Mouse (Mus musculus): ENCODE data around the gene Ptch2. TPM values are rescaled to one million over a fixed set of nuclear protein-coding genes. Genes with fewer than 3 reads are reported as not detected.

The Ptch2 gene
- polyA plus RNA-seq, 1 experiment from 2014 or later, result 3.5 TPM

DNA sequence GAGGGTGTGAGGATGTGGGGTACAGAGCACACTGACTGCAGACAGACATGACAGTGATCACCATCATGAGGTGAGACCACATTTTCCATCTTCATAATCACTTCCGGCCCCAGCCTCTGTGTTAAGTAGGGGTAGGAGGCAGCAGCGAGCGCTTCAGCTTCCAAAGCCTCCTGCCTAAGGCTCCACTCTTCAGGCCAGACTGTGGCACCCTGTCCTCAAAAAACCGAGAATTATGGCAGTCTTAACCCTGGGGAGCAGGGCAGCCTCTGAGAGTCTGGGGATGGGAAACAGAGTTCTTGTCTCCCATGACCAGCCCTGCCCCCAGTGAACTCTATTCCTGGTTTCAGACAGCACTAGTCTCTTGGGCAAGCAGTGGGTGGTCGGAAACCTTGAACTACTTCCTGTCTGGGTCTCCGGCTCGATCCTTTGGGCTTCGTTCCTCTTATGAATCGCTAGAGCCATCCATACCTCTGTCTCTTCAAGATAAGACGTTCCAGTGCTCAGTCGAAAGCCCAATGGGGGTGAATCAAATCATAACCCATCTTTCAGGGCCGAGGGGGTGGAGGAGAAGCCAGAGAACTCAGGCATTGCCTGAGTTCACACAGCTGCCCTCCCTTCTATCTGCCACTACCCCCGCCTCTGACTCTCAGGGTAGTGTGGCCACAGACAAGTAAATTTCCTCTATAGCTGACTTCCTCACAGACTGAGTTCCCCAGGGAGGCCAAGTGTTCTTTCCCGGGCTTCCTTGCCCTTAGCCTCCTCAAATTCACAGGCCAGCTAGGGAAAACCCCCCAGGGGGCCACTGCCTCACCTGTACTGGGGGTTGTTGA is 28.9 kb downstream of the Ptch2 start:
- peak overlapping the region; percentile 81 for H3K27ac ChIP-seq
- no peak for DNase-seq (ENCODE audit: low spot score)
- peaks cover 7% of the 10 kb centered on the region; the same call in 1 of the 2 replicates for H3K36me3 ChIP-seq
- no peak overlapping the region for H3K4me3 ChIP-seq
- peaks cover 1% of the 10 kb centered on the region for H3K27me3 ChIP-seq (ENCODE audit: insufficient read depth, poor library complexity, severe bottlenecking)
- H3K4me1 ChIP-seq, result peaks cover 26% of the 10 kb centered on the region
- WGBS, result 55% methylated on average over 14 of the region's 14 CpGs
- H3K9me3 ChIP-seq, result no peaks in the 10 kb centered on the region

DNA sequence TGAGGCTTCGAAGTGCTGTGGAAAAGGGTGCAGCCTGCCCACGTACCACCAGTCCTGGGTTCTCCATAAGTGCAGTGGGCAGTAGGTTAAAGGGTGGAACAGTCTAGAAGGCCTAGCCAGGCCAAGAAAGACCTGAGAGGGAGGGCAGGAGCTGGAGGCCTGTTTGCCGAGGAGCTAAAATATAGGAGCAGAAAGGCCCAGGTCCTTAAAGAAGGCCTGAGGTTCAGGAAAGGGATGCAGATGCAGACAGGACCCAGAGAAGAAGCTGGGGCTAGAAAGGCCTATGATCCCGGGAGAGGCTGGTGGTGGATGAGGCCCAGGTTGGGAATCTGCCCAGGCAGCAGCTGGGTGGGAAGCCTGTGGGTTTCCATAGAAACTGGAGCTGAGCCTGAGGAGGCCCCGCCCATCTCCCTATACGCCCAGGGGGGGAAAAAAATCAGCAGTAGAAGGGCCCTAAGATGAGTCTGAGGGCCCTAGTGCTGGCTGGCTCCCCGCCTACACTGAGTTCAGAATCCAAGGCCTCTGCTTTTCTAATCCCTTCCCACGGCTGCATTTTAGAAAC is 29.6 kb downstream of the Ptch2 start, which contains the start of gene Btbd19:
Gene Btbd19 (minus strand): TSS at position 378 of the 562 bp plus-strand sequence.
- H3K4me1 ChIP-seq, result peaks cover 26% of the 10 kb centered on the region
- H3K27ac ChIP-seq, result peak within 1 kb of the TSS; percentile 81
- no peak within 1 kb of the TSS for H3K4me3 ChIP-seq
- H3K36me3 ChIP-seq, result peaks cover 7% of the 10 kb centered on the region; the same call in 1 of the 2 replicates
- peaks cover 8% of the 10 kb centered on the region for H3K27me3 ChIP-seq (ENCODE audit: insufficient read depth, poor library complexity, severe bottlenecking)
- WGBS, result 38% methylated on average over 8 of the region's 8 CpGs
- no peak for DNase-seq (ENCODE audit: low spot score)
- no peaks in the 10 kb centered on the region for H3K9me3 ChIP-seq

DNA sequence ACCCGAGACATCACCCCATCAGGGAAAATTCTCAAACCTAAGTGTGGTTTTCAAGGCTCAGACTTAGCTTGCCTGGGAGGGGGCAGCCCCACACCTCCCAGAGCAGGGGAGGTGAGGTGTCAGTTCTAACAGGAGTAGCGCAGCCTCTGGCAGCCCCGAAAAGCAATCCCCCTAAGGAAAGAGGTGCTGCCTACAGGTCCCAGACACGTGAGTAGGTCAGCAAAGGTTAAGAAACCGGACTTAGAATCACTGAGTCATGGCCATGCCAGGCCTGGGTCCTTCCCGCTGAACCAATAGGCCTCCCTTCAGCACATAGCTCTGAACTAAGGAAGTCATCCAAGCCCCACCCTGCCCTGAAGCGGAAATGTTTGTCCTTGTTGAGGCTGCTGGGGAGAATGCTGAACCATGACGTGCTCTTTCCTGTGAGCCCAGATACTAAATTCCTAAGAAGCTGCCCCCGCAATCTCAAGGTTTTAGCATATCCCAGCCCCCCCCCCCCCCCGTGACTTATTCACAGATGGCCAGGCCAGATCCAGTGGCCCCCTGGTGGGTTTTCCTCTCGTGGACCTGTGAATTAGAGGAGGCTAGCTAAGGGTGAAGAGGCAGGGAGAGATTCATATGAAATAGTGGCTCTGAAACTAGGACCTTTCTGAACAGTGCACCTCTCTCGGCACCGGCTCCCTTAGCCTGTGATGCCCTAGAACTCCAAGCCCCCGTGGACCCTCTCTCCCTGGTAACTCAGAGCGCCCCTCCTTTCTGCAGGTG is 30.2 kb downstream of the Ptch2 start:
- Histone ChIP-seq H3K27ac (peak overlapping the region; percentile 81), H3K27me3 (ENCODE audit: insufficient read depth, poor library complexity, severe bottlenecking) (peaks cover 15% of the 10 kb centered on the region), H3K4me1 (peaks cover 26% of the 10 kb centered on the region), H3K4me3 (no peak overlapping the region), H3K36me3 (peaks cover 9% of the 10 kb centered on the region; the same call in 1 of the 2 replicates), H3K9me3 (no peaks in the 10 kb centered on the region)
- peak; percentile 88 for DNase-seq (ENCODE audit: low spot score)
- WGBS, result 42% methylated on average over 15 of the region's 15 CpGs

DNA sequence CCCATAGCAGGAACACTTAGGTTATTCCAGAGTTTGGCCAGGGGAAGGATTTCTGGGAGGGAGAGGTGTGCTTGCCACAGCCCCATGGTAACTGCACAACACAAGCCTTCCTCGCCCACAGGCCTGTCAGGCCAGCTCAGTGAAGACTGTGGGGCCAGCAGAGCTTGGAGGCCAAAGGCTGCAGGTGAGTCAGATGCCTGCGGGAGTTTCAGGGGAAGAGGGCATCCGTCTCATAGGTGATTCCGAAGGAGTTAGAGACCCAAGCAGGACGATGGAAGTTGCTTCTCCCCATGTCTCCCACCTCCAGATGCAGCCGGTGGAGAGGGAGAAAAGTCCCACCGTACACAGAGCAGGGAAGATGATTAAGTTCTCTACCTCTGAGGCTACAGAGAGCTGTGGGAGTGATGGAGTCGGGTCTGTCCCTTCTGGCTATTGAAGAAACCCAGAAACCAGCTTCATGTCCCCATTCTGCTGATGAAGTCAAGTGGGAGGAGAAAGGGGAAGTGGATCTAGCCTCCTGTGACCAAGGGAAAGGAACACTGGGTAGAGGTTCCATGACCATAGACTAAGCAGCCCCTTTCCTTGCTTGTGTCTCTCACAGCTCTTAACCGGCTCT is 30.9 kb downstream of the Ptch2 start, which contains the start of gene Tctex1d4:
Gene Tctex1d4 (plus strand): TSS at position 120 of the 616 bp plus-strand sequence.
- WGBS, result 79% methylated on average over 9 of the region's 9 CpGs

DNA sequence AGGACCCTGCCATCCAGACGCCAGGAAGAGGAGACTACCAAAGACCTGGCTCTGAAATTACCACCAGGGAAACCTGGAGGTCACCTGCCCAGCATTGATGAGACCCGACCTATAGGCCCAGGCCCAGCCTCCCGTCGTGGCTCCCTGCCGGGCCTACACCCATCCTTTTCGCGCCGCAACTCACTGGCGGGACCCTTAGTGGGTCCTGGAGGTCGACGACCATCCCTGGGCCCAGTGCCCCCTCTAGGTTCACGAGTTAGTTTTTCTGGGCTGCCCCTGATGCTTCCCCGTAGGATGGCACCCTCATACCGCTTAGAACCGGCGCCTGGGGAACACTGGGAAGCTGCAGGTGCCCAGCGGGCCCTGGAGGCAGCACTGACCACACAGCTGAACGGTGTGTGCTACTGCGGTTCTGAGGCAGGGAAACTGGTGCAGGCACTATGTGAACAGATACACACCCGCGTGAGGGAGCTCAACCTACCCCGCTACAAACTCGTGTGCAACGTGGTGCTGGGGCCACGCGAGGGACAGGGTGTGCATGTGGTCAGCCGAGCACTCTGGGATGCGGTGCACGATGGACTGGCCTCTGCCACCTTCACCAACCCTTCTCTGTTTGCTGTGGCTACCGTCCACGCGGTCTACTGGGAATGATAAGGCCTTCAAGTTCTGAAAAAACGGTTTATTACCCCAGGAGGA is 32.3 kb downstream of the Ptch2 start:
- WGBS, result 85% methylated on average over 33 of the region's 33 CpGs
- peaks cover 13% of the 10 kb centered on the region; the same call in 1 of the 2 replicates for H3K36me3 ChIP-seq
- no peak overlapping the region for H3K4me3 ChIP-seq
- no peak overlapping the region for H3K27ac ChIP-seq
- peaks cover 40% of the 10 kb centered on the region for H3K4me1 ChIP-seq
- no peaks in the 10 kb centered on the region for H3K9me3 ChIP-seq
- H3K27me3 ChIP-seq (ENCODE audit: insufficient read depth, poor library complexity, severe bottlenecking), result peaks cover 35% of the 10 kb centered on the region
- DNase-seq (ENCODE audit: low spot score), result no peak

More for the DNA sequence above, 30.9 kb downstream of the Ptch2 start, which contains the start of gene Tctex1d4:
- Histone ChIP-seq H3K27me3 (ENCODE audit: insufficient read depth, poor library complexity, severe bottlenecking) (peaks cover 22% of the 10 kb centered on the region), H3K27ac (peak within 1 kb of the TSS; percentile 81), H3K9me3 (no peaks in the 10 kb centered on the region), H3K4me1 (peaks cover 27% of the 10 kb centered on the region), H3K4me3 (no peak within 1 kb of the TSS), H3K36me3 (peaks cover 13% of the 10 kb centered on the region; the same call in 1 of the 2 replicates)
- DNase-seq (ENCODE audit: low spot score), result no peak

DNA sequence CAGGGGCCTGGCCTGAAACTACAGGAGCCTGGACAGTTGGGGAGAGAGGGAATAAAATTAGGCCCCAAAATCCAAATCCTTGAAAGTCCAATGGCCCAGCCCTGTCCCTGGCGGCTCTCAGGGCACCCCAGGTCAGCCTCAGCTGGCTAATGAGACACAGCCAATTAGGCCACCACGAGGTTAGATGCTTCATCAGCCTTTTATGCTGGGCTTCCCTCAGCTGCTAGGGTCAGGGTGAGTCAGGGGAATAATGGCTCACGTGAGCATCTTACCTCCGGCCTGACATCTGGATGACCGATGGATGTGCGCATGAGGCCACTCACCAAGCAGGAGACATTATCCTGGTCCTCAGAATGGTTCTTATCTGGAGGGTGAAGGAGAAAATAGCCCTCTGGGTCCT is 34.9 kb downstream of the Ptch2 start:
- Histone ChIP-seq H3K27ac (no peak overlapping the region), H3K36me3 (peaks cover 13% of the 10 kb centered on the region; the same call in 1 of the 2 replicates), H3K4me3 (no peak overlapping the region), H3K27me3 (ENCODE audit: insufficient read depth, poor library complexity, severe bottlenecking) (peaks cover 41% of the 10 kb centered on the region), H3K4me1 (peaks cover 33% of the 10 kb centered on the region), H3K9me3 (no peaks in the 10 kb centered on the region)
- no peak for DNase-seq (ENCODE audit: low spot score)
- 76% methylated on average over 6 of the region's 6 CpGs for WGBS

DNA sequence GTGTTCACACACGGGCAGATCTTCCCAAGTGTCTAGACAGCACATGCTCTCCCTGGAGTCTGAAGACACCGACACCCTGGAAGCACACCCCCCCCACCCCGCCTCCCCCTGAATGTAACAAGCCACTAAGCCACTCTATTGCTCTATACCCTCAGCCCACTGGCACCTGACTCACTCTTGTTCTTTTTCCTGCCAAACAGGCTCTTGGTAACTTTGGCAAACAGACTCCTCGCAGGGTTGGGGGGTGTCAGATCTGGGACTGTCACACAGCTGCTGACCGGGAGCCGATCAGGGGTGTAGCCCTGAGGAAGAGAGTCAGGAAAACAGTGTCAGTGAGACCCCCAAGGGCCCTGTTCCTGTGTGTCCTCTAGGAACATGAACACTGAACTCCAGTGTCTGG is 35.3 kb downstream of the Ptch2 start:
- Histone ChIP-seq H3K4me3 (no peak overlapping the region), H3K4me1 (peaks cover 30% of the 10 kb centered on the region)
- 77% methylated on average over 6 of the region's 6 CpGs for WGBS

DNA sequence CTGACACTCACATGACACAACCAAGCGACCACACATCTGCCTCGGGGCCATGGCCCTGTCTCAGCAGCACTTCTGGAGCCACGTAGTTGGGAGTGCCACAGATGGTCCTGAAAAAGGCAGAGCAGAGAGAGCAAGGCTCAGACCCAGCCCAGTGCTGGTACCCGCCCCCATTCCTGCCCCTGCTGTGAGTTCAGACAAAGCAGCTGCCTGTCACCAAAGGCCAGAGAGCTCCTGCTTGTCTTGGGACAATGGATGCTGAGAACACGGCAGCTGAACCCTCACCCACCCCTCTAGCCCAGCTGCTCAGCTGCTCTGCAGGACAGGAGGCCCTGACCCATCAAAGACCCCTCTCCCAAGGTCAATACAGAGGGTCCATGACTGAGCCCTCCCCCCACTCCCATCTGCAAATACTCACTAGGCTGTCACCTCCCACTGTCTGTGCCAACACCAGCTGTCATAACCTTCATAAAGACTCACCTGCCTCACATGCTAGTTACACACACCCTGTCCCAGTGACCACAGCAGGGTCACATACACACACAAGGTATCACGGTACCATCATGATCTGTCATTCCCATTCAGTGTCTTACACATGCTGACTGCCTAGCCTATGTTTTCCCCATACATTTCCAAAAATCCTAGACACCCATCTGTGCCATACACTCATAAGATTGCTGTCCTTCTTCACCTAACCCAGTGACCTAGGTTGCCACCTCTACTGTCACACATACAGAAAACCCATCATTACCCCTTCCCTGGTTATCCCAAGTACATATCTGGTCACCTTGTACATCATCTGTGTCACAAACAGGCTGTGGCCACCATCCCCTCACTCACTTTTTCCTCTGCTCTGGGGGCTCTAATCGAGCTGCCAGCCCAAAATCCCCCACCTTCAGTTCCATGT is 36.3 kb downstream of the Ptch2 start:
- 25% methylated on average over 7 of the region's 7 CpGs for WGBS

More for the DNA sequence above, 35.3 kb downstream of the Ptch2 start:
- peaks cover 41% of the 10 kb centered on the region for H3K27me3 ChIP-seq (ENCODE audit: insufficient read depth, poor library complexity, severe bottlenecking)
- DNase-seq (ENCODE audit: low spot score), result no peak
- peaks cover 13% of the 10 kb centered on the region; the same call in 1 of the 2 replicates for H3K36me3 ChIP-seq
- no peaks in the 10 kb centered on the region for H3K9me3 ChIP-seq
- no peak overlapping the region for H3K27ac ChIP-seq

DNA sequence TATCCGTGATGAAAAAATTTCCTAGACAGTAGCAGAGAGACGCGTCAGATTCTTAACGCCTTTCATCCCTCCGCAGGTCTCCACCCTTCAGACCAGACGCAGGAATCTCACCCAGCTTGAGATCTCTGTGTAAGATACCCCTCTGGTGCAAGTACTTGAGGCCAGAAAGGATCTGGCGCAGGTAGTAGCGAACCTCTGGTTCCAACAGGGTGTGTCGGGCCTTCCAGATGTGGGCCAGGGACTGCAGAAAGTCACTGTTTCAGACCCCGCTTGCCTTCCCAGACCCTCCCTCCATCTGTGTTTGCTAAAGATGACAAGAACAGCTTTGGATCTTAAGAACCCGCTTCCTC is 36.9 kb downstream of the Ptch2 start:
- no peak overlapping the region for H3K27ac ChIP-seq
- H3K4me1 ChIP-seq, result peaks cover 30% of the 10 kb centered on the region
- 11% methylated on average over 11 of the region's 11 CpGs for WGBS
- peaks cover 13% of the 10 kb centered on the region; the same call in 1 of the 2 replicates for H3K36me3 ChIP-seq
- no peak for DNase-seq (ENCODE audit: low spot score)
- H3K4me3 ChIP-seq, result peak overlapping the region; percentile 82
- H3K9me3 ChIP-seq, result no peaks in the 10 kb centered on the region
- peaks cover 41% of the 10 kb centered on the region for H3K27me3 ChIP-seq (ENCODE audit: insufficient read depth, poor library complexity, severe bottlenecking)

More for the DNA sequence above, 36.3 kb downstream of the Ptch2 start:
- peaks cover 41% of the 10 kb centered on the region for H3K27me3 ChIP-seq (ENCODE audit: insufficient read depth, poor library complexity, severe bottlenecking)
- peak overlapping the region; percentile 82; the same call in 1 of the 2 replicates for H3K4me3 ChIP-seq
- H3K27ac ChIP-seq, result no peak overlapping the region
- peaks cover 30% of the 10 kb centered on the region for H3K4me1 ChIP-seq
- H3K36me3 ChIP-seq, result peaks cover 13% of the 10 kb centered on the region; the same call in 1 of the 2 replicates
- DNase-seq (ENCODE audit: low spot score), result no peak
- H3K9me3 ChIP-seq, result no peaks in the 10 kb centered on the region

DNA sequence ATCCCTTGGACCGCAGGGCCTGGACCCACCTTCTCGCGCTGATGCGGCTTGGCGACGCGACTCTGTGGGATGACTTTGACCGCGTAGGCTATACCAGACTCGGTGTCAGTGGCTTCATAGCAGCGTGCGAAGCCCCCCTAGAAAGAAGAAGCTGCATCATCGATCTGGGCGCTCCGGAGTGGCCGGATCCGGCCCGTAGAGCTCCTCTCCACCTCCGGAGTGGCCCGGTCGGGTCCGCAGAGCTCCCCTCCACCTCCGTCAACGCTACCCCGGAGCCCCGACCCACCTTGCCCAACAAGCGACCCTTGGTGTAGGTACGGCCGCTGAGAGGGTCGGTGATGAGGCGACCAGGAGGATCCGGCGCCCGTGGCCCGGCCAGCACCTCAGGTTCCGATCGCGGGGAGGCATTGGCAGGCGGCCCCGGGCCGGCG is 37.5 kb downstream of the Ptch2 start:
- H3K4me1 ChIP-seq, result peaks cover 30% of the 10 kb centered on the region
- WGBS, result under 1% methylated on average over 42 of the region's 42 CpGs
- no peaks in the 10 kb centered on the region for H3K9me3 ChIP-seq
- peaks cover 41% of the 10 kb centered on the region for H3K27me3 ChIP-seq (ENCODE audit: insufficient read depth, poor library complexity, severe bottlenecking)
- H3K27ac ChIP-seq, result peak overlapping the region; percentile 85
- H3K36me3 ChIP-seq, result peaks cover 7% of the 10 kb centered on the region; the same call in 1 of the 2 replicates
- H3K4me3 ChIP-seq, result peak overlapping the region; percentile 82
- no peak for DNase-seq (ENCODE audit: low spot score)

All from heart, embryonic 10.5 days (tissue).